Mouse (Mus musculus) thymus, adult 18-20 months (tissue): ENCODE results near the gene Magi3.
A peak's percentile ranks its signal among the peaks of the same experiment; 100 is the strongest.

Source experiments
- DNase-seq, 2 experiments: peaks; one replicate each; pipeline ENCODE4 v3.0.0; 2022; ENCODE audit warnings: mixed read lengths in 2 of 2

Gene Magi3

DNA sequence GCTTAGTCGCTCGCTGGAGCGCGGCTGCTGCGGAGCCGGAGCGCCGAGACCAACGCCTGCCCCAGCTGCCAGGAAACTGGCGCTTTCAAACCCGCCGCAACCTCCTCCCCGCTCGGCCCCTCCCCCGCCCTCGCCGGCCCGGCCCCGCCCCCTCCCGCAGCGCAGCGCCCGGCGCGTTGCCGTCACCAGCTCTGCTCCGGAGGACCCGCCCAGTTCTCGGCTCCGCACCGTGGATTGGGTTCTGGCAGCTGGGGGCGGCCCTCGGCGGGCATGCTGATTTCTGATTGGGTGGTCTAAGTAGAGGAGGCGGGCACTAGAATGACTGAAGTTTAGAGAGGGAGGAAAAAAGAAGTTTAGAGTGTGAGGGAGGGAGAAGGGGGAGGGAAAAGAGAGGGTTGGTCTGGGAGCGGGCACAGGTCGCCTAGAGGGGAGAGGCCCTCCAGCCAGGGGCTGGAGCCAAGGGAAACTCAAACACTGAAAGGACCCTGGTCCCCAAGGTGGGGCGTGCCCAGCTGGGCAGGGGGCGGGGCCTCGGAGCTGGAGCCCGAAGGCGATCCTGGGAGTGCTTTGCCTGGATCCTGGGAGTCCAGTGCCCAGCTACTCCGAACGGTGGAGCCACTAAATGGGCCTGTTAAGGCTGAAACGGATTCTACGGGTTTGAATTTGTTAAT is at the start of gene Magi3:
Magi3 (minus strand) TSS at position 80 of the 671 bp plus-strand sequence.
- DNase-seq, result peak; percentile 96

DNA sequence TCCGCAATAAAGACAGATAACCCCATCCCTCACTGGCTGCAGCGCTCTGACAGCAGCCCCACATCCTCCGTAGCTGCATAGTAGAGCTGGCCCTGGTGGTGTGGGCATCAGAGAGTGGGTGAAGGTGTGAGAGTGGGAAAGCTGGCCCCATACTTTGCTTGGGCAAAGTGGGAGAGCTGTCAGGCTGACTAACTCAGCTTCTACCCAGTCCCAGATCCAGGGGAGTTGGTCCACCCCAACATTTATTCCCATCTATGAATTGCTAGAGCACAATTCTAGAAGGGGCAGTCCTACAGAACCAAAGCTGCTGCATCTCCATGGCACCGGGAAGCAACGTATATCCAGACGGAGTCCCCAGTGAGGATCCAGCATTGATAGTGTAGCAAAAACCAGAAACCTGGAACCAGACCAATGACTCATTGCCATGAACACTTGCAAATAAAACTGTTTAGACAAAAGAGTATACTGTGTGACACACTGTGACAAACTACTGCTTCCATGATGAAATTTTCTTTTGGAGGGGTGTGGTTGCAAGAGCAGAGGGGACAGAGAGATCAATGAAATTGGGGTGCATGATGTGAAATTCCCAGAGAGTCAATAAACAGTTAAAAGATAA is 44.5 kb upstream of the Magi3 start:
- DNase-seq, result no peak

DNA sequence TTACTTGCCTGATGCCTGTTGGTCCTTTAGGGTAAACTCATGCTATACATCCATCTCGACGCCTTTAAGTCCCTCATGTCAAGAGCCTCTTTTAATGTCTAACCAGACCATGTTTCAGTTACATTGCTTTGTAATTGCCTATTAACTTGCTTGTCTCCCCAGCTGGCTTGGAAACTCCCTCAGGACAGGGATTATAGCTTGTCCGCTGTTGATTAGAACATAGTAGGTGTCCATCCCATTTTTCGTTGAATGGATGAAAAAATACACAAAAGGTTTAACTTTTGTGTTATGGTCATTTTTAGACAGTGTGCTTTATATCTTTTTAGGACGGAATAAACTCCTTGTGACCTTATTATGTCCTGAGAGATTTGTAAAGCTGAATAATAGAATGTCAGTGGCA is 40.0 kb upstream of the Magi3 start:
- DNase-seq, result no peak

DNA sequence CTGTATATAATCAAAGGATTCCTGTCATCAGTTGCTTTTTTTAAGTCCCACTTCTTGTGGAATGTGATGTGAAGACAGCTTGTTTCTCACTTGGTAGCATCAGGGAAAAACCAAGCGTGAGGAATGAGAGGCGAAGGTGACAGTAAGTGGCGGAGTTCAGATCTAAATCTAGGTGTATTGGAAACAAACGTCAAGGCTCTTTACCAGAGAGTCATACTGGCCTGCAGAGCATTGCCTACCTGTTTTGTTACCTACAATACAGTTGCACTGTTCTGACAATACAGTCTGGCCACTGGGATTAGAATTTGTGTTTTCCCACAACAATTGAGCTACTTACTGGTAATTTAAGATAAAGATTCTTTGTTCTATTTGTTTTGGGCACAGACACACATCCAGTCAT is 39.0 kb upstream of the Magi3 start:
- no peak for DNase-seq

DNA sequence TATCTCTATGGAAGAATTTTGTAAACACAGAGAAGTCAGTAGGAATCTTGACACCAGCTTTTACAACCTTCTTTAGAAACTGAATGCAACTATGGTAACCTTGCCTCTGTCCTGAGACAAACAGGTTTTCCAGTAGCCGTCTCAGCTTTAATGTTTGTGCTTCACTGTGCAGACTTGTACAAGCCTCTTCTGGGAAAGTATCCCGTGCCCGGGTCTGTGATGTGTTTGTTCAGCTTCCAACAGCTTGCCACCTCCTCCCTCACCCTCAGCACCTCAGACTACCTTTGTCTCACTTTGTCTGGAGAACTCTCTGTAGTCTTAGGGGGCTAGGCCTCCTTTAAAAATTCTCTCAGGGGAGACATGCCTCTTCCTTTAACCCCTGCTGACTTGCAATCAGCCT is 36.9 kb upstream of the Magi3 start:
- DNase-seq, result no peak

DNA sequence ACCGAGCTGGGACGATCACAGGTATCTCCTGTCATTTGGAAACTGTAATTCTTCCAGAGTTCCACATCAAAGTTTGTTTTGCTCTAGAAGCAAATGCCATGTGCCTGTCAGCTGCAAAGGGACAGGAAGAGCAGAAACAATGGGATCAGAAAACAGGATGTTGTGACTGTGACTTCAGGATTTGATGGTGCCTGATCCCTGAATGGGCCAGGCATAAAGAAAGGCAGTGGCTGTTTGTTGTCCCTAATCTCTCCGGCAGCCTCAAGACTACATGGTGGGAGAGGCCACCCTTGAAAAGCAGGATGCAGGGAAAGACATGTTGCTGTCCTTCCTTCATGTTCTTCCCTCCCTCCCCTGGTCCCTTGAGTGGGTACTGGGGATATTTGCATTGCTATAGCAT is 33.6 kb upstream of the Magi3 start:
- no peak for DNase-seq

DNA sequence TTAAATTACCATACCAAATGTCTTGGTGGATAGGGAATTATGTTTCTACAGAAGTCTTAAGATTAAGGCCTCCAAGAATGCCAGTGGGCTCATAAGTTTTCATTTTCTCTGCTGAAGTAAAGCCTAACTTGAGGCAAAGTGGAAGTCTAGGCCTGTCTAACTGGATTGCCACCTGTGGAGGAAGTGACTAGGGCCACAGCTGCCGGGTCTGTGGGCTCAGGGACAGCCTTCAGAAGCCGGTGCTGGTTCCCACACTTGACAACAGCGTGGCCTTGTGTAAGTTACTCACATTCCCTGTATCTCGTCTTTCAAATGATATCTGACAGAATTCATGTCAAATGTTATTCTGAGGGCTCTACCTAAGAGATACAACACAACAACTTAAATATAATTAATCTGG is 27.7 kb upstream of the Magi3 start:
- peak; percentile 32 to 57 for DNase-seq

DNA sequence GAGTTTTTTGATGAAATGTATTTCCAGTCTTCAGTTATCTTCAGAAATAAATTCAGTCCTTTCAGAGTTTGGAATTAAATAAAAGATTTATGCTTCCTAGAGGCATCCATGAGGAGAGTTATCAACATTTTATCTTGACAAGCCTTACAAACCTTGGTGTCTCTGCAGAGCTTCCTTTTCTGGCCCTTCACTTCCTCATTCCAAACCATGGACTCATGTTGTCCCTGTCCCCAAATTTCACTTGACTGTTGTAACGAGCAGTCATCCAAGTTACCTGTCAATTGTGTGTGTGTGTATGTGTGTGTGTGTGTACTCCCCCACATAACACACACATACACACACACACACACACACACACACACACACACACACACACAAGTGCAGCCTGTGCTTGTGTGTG is 26.9 kb upstream of the Magi3 start:
- DNase-seq, result no peak

DNA sequence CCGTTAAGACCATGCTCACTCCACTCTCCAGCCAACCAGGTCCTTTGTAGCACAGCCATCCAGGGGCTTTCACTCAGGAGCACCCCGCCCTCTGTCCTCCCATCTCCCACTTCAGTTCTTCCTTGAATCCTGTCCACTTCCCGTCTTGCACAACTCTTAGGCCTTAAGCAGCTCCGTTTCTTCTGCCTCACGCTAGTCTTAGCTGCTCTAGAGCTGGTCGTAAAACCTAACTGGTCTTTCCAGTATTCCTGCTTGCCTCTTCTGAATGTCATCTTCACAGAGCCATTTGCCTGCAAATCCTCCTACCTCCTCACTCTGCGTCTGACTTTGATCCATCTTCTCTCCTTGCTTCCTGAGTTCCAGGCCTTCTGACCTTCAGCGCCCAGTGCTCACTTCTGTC is 24.2 kb upstream of the Magi3 start:
- DNase-seq, result no peak

DNA sequence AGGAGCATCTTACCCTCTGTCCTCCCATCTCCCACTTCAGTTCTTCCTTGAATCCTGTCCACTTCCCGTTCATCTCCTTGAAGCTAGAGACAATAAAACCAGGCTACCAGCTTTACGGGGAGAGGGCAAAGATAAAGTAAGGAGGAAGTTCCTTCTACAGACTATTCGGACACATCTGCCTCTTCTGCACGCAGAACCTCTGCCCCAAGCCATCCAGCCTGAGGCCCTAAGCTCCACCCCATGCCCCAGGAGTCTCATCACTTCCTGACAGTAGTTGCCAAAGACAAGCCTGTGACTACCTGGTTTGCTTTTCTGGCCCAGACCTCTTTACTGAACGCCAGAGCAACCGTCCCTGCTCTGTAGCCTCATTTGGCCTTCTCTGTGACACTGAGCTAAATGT is 23.8 kb upstream of the Magi3 start:
- DNase-seq, result no peak

DNA sequence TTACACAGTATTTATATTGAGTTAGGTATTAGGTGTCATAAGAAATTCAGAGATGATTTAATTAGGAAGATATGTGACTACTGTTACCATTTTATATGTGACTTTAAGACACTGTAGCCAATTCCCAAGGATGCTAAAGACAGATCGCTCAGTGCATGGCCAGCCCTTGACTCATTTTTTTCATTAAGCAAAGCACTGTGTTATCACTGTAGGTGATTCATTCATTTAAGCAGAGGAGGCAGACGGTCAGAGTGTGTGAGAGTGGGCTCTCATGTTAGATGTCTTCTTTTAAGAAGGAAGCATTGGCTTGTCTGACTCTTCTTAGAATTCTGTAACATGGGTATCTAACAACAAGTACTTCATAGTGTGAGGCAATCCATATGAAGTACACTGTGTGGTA is 19.6 kb upstream of the Magi3 start:
- no peak for DNase-seq

DNA sequence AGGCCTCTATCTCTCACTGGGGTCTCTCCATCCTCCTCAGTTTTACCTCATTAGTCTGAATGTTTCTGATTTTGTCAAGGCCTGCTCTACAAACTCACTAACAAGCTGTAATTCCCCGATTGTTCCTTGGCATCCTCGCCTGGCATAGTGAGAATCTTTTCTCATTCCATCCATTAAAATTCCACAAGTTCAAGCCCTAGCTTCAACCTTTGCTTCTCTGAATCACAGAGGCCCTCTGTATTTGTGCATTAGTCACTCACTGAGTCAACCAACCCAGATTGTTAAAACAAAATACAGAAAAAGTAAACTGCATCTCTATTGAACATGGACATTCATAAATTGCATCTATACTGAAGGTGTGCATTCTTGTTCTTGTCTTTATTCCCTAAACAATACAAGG is 19.2 kb upstream of the Magi3 start:
- no peak for DNase-seq

DNA sequence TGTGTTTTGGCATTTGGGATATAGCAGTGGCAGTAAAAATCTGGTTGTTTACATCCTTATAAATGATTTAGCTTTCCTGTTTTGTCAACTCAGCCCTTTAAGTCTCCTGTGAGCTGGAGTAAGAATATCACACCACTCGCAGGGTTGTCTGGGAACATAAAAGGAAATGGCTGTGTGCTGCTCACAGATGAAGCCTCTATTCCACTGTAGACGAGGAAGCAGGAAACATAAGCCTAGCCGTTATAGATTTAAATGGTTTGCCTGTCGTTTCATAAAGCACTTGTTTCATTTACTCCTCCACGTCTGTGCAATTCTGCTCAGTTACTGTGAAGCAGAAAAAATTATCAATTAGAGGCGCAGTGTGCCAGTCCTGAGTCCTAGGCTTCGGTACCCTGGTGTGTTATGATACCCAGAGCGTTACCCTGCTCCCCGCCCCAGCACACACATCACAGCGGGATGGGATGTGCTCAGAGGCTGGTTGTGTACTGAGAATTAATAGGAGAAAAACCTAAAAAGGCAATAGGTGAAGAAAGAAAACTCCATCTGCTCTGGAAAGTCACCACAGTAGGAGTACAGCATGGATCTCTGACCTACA is 17.8 kb upstream of the Magi3 start:
- DNase-seq, result no peak

DNA sequence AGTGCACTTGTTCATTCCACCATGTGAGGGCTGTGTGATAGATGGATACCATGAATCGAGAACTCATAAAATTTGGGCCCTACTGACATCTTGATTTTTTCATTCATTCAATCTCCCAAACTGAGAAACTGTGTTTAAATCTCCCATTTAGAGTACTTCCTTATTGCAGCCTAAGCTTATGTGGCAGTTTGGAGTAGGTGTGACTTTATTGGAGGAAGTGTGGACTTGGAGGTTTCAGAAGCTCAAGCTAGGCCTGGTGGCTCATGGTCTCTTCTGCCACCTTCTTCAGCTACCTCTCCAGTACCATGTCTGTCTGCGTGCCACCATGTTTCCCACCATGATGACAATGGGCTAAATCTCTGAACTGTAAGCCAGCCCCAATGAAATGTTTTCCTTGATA is 15.9 kb upstream of the Magi3 start:
- no peak for DNase-seq

DNA sequence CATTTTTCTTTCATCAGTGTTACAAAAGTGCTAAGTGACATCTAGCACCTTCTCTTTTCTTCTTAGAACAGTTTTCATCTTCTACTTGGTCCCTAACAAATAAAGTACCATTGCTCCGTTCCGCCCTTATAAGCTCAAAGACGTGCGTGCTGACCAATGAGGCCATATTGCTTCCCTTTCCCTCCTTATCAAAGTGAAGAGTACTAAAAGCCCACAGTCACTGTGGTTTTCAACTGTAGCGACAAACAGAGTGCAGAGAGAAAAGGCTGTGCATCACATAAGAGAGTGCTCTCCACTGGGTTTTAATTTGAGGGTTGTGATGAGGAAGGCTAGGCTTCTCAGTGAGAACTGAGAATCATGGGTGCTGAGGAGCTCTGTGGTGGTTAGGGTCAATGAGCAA is 14.9 kb upstream of the Magi3 start:
- DNase-seq, result no peak

DNA sequence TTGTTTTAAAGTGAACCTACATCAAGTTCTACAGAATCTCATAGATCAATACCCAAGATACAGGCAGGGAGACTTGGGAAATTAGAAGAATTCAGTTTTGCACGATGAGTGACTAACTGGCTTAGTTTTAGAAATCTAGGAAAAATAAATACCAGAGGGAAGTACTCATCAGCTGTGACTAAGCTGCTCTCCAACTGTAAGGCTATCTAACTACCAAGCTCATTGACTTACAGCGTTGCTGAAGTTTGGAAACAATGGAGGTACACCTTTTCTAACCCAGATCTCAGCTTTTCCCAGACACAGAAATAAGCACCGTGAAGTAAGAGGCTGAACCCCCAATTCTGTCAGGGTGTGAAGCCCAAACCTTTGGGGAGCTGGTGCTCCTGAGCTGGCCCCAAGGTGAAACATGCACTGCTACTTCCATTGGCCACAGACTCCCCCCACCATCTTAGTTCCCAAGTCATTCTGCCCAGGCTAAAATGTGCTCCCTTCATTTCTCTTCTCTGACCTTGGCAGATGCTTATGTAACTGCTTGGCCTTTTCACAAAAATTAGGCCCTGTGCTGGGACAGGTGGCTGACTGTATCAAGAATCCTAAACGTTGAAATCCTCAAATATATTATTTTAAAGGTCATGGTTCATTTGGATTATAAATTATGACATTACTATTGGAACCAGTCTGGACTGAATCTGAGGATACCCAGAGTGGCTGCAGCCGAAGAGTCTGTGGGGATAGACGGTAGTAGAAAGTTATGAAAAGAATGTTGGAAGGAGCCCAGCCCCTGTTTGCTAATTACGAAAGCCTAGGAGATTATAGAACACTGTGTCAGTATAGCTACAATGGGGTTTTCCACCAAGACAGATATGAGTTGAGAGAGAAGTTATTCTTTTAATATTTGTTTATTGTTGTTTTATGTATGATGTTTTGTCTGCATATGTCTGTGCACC is 13.5 kb upstream of the Magi3 start:
- DNase-seq, result no peak

DNA sequence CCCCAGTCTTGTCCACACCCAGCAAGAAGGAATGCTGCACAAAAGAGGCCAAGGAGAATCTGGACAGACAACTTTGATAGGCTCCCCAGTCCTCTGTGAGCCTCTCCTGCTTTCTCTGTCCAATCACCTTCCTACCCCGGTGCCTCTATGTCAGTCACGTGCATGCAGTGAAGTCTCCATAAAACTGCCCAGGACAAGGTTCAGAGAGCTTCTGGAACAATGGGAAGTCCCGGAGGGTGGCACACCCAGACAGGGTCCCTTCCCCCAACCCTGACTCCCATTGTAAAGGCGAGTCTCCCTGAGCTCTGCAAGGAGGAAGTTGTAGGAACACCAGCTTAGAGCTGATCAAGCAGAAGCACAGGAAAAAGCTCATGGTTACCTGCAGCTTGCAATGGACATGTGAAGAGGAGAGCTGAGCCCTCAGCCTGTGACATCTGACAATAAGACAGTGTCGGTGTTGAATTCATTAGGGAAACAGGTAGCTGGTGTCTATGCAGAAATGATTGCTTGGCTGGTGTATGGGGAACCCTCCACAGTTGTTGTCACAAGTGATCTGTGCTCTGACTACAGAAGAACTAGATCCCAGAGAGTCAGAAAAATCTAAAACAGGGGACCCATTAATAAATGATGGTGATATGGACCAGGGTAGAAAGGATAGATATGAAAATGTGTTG is 7.4 kb upstream of the Magi3 start:
- DNase-seq, result no peak

DNA sequence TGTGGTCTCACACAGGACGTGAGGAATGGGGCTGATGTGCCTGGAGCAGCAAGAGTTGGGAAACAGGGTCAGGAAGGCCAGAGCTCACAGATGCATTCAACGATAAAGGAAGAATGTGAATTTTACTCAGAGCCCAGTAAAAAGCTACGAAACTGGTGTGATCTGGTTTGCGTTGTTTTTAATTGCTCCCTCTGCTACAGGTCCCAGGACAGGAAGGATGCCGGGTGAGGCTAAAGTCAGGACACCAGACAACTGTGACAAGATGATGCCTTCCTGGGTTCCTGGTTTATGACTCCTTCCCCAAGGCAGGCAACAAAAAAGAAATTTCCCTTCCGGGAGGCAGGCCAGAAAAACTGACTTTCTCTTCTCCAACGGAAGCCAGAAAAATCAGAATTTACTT is 6.6 kb upstream of the Magi3 start:
- DNase-seq, result no peak

DNA sequence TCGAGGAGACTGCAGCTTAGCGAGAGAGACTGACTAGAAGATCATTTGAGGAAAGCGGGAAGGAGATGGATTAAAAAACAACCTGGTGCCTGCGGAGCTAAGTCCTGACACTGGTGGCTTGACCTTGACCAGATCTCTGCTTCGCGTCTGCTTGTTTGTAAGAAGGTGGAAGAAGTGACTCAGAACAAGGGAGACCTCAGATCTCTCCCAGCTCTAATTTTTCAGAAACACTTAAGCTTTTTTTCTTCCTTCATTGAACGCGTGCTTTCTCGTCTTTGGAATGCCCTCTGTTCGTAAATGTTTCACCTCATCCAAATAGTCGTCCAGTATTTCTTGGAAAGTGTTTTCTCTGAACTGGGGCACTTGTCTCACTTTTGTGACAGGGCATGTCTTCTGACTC is 982 bp upstream of the Magi3 start:
- DNase-seq, result no peak

DNA sequence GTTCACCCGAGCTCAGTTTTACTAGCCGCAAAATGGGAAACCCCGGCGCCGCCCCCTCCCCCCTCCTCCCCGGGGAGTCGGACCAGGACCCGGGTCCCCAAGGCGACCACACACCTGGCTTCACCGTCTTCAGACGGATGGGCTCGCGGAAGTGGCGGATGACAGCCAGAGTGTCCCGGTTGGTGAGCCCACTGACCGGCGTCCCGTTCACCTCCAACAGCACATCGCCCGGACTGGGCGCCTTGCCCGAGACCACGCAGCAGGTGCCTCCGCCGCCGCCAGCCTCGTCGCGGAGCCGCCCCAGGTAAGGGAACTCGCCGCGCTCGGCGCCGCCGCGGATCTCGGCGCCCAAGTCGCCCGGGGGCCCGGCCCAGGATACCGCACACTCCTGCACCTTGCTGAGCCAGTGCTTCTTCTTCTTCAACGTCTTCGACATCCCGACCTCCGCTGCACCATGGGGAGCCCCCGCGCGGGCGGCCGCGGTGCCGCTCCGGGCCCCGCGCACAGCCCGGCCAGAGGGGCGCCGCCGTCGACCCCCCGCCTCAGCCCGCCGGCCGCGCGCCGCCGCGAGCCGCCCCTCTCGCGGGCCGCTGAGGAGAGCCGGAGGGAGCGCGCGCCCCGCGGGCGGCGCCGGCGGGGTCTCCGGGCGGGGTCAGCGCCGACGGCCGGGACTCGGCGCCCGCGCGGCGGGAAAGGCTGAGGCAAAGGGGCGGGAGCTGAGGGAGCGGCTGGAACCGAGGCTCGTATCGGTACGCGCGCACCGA is 461 bp downstream of the Magi3 start:
- peak; percentile 53 to 54 for DNase-seq

DNA sequence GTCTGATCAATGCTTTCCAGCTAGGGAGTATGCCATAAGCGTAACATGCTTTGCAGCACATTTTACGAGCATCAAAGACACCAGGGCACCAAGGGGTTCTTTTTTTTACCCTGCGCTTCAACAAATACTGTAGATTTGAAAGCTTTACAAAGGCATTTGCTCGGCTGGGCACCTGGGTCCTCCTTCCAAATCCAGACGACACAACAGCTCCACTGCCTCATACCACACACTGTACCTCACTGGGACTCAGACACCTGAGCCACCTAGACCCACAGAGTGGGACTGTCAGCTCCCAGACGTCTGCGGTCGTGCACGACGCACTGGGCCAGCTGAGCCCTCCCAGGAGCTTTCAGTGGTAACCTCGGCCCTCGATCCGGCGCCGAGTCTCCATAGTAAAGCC is 1.2 kb downstream of the Magi3 start:
- peak; percentile 16 to 26 for DNase-seq

DNA sequence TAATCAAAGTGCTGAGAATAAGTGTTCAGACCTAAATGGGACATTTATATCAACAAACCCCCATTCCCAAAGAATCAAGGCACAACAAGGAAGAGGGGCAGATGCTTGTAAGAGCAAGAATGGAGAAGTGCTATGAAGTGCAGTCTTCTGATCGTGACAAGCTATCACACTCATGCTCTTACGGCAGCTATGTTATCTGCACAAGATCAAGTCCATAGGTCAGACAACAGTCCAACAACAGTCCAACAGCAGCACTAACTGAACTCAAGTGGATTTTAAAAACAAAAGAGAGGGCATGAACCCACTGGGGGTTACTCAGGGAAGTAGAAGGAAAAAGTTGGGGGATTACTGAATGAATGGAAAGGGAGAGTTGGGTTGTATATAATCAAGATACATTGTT is 30.4 kb downstream of the Magi3 start:
- DNase-seq, result no peak
